Mouse (Mus musculus): ENCODE measurements at regions not wholly inside any gene's neighbourhood (a gene's known extent, or its start where the extent isn't known, plus 50 kb on each side); places are given as distances from the start of the nearest gene placed in this dataset.

- TF ChIP-seq GATA1 (IDR thresholded peaks at IDR 0.05; ENCODE audit: low read length) = no peak
Observed at GRCm38 (mm10) chr16:76591956-76592768, 218.5 kb upstream of the Nrip1 start.

GRCm38 (mm10) chr16:76589791-76590190, 216.2 kb upstream of the Nrip1 start:
- no peak for TF ChIP-seq GATA1 (IDR thresholded peaks at IDR 0.05; ENCODE audit: low read length)

GRCm38 (mm10) chr16:76577206-76577605, 203.6 kb upstream of the Nrip1 start:
- TF ChIP-seq GATA1 (IDR thresholded peaks at IDR 0.05; ENCODE audit: low read length) = no peak

- no peak for TF ChIP-seq GATA1 (IDR thresholded peaks at IDR 0.05; ENCODE audit: low read length)
Observed at GRCm38 (mm10) chr16:76575281-76575680, 201.7 kb upstream of the Nrip1 start.

- no peak for TF ChIP-seq GATA1 (IDR thresholded peaks at IDR 0.05; ENCODE audit: low read length)
Observed at GRCm38 (mm10) chr16:76566220-76566619, 192.6 kb upstream of the Nrip1 start.

- TF ChIP-seq GATA1 (IDR thresholded peaks at IDR 0.05; ENCODE audit: low read length) = no peak
Observed at GRCm38 (mm10) chr16:76554846-76555245, 181.2 kb upstream of the Nrip1 start.

GRCm38 (mm10) chr16:76549628-76550027, 176.0 kb upstream of the Nrip1 start:
- TF ChIP-seq GATA1 (IDR thresholded peaks at IDR 0.05; ENCODE audit: low read length) = no peak

GRCm38 (mm10) chr16:76547087-76547486, 173.5 kb upstream of the Nrip1 start:
- TF ChIP-seq GATA1 (IDR thresholded peaks at IDR 0.05; ENCODE audit: low read length) = no peak

GRCm38 (mm10) chr16:76546632-76547031, 173.0 kb upstream of the Nrip1 start:
- no peak for TF ChIP-seq GATA1 (IDR thresholded peaks at IDR 0.05; ENCODE audit: low read length)

GRCm38 (mm10) chr16:76545942-76546341, 172.3 kb upstream of the Nrip1 start:
- TF ChIP-seq GATA1 (IDR thresholded peaks at IDR 0.05; ENCODE audit: low read length) = no peak

GRCm38 (mm10) chr16:76544972-76545371, 171.3 kb upstream of the Nrip1 start:
- no peak for TF ChIP-seq GATA1 (IDR thresholded peaks at IDR 0.05; ENCODE audit: low read length)

GRCm38 (mm10) chr16:76540964-76541363, 167.3 kb upstream of the Nrip1 start:
- TF ChIP-seq GATA1 (IDR thresholded peaks at IDR 0.05; ENCODE audit: low read length) = no peak

GRCm38 (mm10) chr16:76540328-76540923, 166.8 kb upstream of the Nrip1 start:
- TF ChIP-seq GATA1 (IDR thresholded peaks at IDR 0.05; ENCODE audit: low read length) = no peak

GRCm38 (mm10) chr16:76539669-76540068, 166.0 kb upstream of the Nrip1 start:
- TF ChIP-seq GATA1 (IDR thresholded peaks at IDR 0.05; ENCODE audit: low read length) = no peak

GRCm38 (mm10) chr16:76537871-76538270, 164.2 kb upstream of the Nrip1 start:
- TF ChIP-seq GATA1 (IDR thresholded peaks at IDR 0.05; ENCODE audit: low read length) = no peak

GRCm38 (mm10) chr16:76532928-76533217, 159.2 kb upstream of the Nrip1 start:
- TF ChIP-seq GATA1 (IDR thresholded peaks at IDR 0.05; ENCODE audit: low read length) = no peak
